Mouse (Mus musculus) intestine, embryonic 16.5 days (tissue): ENCODE measurements at regions not wholly inside any gene's neighbourhood (a gene's known extent, or its start where the extent isn't known, plus 50 kb on each side); places are given as distances from the start of the nearest gene placed in this dataset.
A peak's percentile ranks its signal among the peaks of the same experiment; 100 is the strongest.

ENCODE experiments used
- ATAC-seq: fragments of 200-750 bp; cut with Nextera tagmentation; 2 replicates; pipeline ENCODE4 v1.8.0; 2017; ENCODE audit warnings: moderate TSS enrichment, moderate library complexity
- H3K27ac ChIP-seq: fragments of 300-500 bp; sonication (generic); 2 replicates; pipeline ENCODE4 v1.5.1; 2014; ENCODE audit warnings: mild to moderate bottlenecking, low read length
- H3K27me3 ChIP-seq: fragments of 300-500 bp; sonication (generic); replicated peaks from 2 replicates; pipeline ENCODE4 v1.6.1; 2014; ENCODE audit warnings: low read length, control low read depth, mixed read lengths; ENCODE audit not compliant: control insufficient read depth, insufficient read depth
- H3K36me3 ChIP-seq: fragments of 300-500 bp; sonication (generic); 2 replicates; pipeline ENCODE4 v1.6.1; 2014; ENCODE audit warnings: low read length, control low read depth; ENCODE audit not compliant: control insufficient read depth, insufficient read depth
- H3K4me1 ChIP-seq: fragments of 300-500 bp; sonication (generic); 2 replicates; pipeline ENCODE4 v1.6.1; 2014; ENCODE audit warnings: low read length, control low read depth, mixed read lengths; ENCODE audit not compliant: control insufficient read depth, insufficient read depth
- H3K4me2 ChIP-seq: fragments of 300-500 bp; sonication (generic); 2 replicates; pipeline ENCODE4 v1.6.1; 2014; ENCODE audit warnings: low read depth, low read length, control low read depth
- H3K4me3 ChIP-seq: fragments of 300-500 bp; sonication (generic); 2 replicates; pipeline ENCODE4 v1.5.1; 2014; ENCODE audit warnings: mild to moderate bottlenecking, low read length
- H3K9ac ChIP-seq: fragments of 300-500 bp; sonication (generic); 2 replicates; pipeline ENCODE4 v1.6.1; 2014; ENCODE audit warnings: low read depth, low read length
- H3K9me3 ChIP-seq: fragments of 300-500 bp; sonication (generic); 2 replicates; pipeline ENCODE4 v1.6.1; 2016; ENCODE audit warnings: low read length, control low read depth; ENCODE audit not compliant: control insufficient read depth
- WGBS: fragments of 180-500 bp; shearing (Covaris S2); extraction: QIAGEN DNeasy Blood & Tissue Kit; methylation state at CpG from one replicate; pipeline ENCODE4 v1.1.7; 2014; 5-methylcytosine and 5-hydroxymethylcytosine counted together

- 86% methylated on average over 5 of the region's 5 CpGs for WGBS
- no peak for ATAC-seq
- Histone ChIP-seq H3K27me3 (no peaks in the 10 kb centered on the region), H3K36me3 (no peaks in the 10 kb centered on the region), H3K4me3 (no peak overlapping the region), H3K4me1 (no peaks in the 10 kb centered on the region), H3K9me3 (no peaks in the 10 kb centered on the region), H3K27ac (no peak overlapping the region), H3K4me2 (no peak overlapping the region), H3K9ac (no peak overlapping the region)
These were observed 299.7 kb downstream of the Cog6 start for GRCm38 (mm10) chr3:52717324-52717723.

DNA sequence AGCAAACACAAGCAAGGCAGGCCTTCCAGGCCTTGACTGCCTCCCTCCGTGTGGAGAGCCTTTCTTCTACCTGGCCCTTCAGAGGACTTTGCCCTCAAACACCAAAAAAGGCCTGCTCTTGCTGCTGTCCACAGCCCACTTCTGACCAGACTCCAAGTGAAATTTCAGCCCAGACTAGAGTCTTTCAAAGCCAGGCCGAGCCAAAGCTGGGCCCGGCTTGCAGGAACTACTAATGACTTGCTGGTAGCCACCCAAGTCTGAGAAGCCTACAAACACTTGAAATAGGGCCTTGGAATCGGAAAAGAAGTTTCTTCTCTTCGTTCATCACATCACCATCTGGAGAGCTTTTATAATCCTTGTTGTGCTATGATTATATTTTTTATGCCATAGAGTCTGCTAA is 304.9 kb downstream of the Cog6 start:
- WGBS = 89% methylated on average over 5 of the region's 5 CpGs
- Histone ChIP-seq H3K9me3 (no peaks in the 10 kb centered on the region), H3K4me3 (no peak overlapping the region), H3K27ac (no peak overlapping the region), H3K36me3 (no peaks in the 10 kb centered on the region), H3K9ac (no peak overlapping the region), H3K4me2 (no peak overlapping the region), H3K4me1 (no peaks in the 10 kb centered on the region), H3K27me3 (no peaks in the 10 kb centered on the region)
- ATAC-seq = no peak

GRCm38 (mm10) chr3:52711133-52711532 is 305.9 kb downstream of the Cog6 start:
- H3K4me1 ChIP-seq = no peaks in the 10 kb centered on the region
- H3K4me3 ChIP-seq = no peak overlapping the region
- no peaks in the 10 kb centered on the region for H3K27me3 ChIP-seq
- H3K9me3 ChIP-seq = no peaks in the 10 kb centered on the region
- H3K36me3 ChIP-seq = no peaks in the 10 kb centered on the region
- peak; percentile 46; the same call in 1 of the 2 replicates for ATAC-seq
- WGBS = 47% methylated on average over 9 of the region's 9 CpGs
- no peak overlapping the region for H3K9ac ChIP-seq
- H3K27ac ChIP-seq = no peak overlapping the region
- no peak overlapping the region for H3K4me2 ChIP-seq

DNA sequence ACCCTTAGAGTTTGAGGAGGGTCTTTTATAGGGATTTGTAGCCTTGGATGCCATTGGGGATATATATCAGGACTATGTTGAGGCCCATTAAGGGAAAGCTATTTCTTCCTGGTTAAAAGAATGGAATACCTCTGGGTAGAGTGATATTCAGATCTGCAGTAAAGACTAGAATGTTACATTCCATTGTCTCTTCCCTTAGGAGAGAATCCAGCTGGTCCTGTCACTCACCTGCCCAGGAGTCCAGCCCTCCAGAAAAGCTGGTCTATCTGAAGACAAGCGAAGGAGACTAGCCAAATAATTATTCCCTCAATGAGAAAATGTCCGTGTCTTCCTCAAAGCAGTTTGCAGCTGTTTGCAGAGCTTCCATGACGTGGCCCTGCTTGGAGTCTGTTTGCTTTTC is 308.3 kb downstream of the Cog6 start:
- H3K27me3 ChIP-seq = no peaks in the 10 kb centered on the region
- H3K27ac ChIP-seq = no peak overlapping the region
- H3K4me1 ChIP-seq = no peaks in the 10 kb centered on the region
- H3K9me3 ChIP-seq = no peaks in the 10 kb centered on the region
- H3K4me3 ChIP-seq = no peak overlapping the region
- H3K36me3 ChIP-seq = no peaks in the 10 kb centered on the region
- H3K9ac ChIP-seq = no peak overlapping the region
- no peak for ATAC-seq
- 60% methylated on average over 3 of the region's 3 CpGs for WGBS
- H3K4me2 ChIP-seq = no peak overlapping the region

GRCm38 (mm10) chr3:52708301-52708700 is 308.7 kb downstream of the Cog6 start:
- no peaks in the 10 kb centered on the region for H3K4me1 ChIP-seq
- H3K27me3 ChIP-seq = no peaks in the 10 kb centered on the region
- H3K9ac ChIP-seq = no peak overlapping the region
- 49% methylated on average over 1 of the region's 1 CpGs for WGBS
- H3K27ac ChIP-seq = no peak overlapping the region
- no peaks in the 10 kb centered on the region for H3K36me3 ChIP-seq
- H3K4me3 ChIP-seq = no peak overlapping the region
- ATAC-seq = no peak
- H3K9me3 ChIP-seq = no peaks in the 10 kb centered on the region
- no peak overlapping the region for H3K4me2 ChIP-seq

- ATAC-seq = no peak
- Histone ChIP-seq H3K27ac (no peak overlapping the region), H3K27me3 (no peaks in the 10 kb centered on the region), H3K9ac (no peak overlapping the region), H3K4me3 (no peak overlapping the region), H3K4me2 (no peak overlapping the region), H3K4me1 (no peaks in the 10 kb centered on the region), H3K36me3 (no peaks in the 10 kb centered on the region), H3K9me3 (no peaks in the 10 kb centered on the region)
- WGBS = 94% methylated on average over 2 of the region's 2 CpGs
These were observed 310.4 kb downstream of the Cog6 start for GRCm38 (mm10) chr3:52706626-52707025.

GRCm38 (mm10) chr3:52703751-52704150 is 313.3 kb downstream of the Cog6 start:
- Histone ChIP-seq H3K27me3 (no peaks in the 10 kb centered on the region), H3K36me3 (no peaks in the 10 kb centered on the region), H3K4me3 (no peak overlapping the region), H3K4me1 (no peaks in the 10 kb centered on the region), H3K9ac (no peak overlapping the region), H3K27ac (no peak overlapping the region), H3K4me2 (no peak overlapping the region), H3K9me3 (no peaks in the 10 kb centered on the region)
- no peak for ATAC-seq
- 89% methylated on average over 6 of the region's 6 CpGs for WGBS

DNA sequence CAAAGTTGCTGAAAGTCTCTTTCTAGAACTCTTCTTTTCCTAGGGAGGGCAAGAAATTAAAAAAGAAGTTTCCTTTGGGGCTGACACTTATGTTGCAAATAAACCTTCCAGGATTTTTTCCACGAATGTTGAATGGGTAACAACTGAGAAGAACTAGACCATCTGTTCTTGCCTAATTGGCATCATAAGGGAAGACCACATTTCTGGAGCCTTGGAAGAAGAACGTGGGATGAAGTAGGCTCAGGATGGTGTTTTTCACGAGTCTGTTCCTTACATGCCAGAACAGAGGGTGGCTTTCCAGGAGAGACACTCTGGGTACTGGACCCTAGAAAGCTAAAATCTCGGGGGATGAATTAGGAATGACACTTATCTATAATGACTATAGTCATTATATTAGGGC is 314.1 kb downstream of the Cog6 start:
- no peak for ATAC-seq
- no peak overlapping the region for H3K4me2 ChIP-seq
- H3K4me1 ChIP-seq = no peaks in the 10 kb centered on the region
- no peak overlapping the region for H3K27ac ChIP-seq
- no peaks in the 10 kb centered on the region for H3K27me3 ChIP-seq
- H3K9ac ChIP-seq = no peak overlapping the region
- H3K36me3 ChIP-seq = no peaks in the 10 kb centered on the region
- H3K4me3 ChIP-seq = no peak overlapping the region
- H3K9me3 ChIP-seq = no peaks in the 10 kb centered on the region; the same call in 1 of the 2 replicates
- WGBS = 77% methylated on average over 4 of the region's 4 CpGs

DNA sequence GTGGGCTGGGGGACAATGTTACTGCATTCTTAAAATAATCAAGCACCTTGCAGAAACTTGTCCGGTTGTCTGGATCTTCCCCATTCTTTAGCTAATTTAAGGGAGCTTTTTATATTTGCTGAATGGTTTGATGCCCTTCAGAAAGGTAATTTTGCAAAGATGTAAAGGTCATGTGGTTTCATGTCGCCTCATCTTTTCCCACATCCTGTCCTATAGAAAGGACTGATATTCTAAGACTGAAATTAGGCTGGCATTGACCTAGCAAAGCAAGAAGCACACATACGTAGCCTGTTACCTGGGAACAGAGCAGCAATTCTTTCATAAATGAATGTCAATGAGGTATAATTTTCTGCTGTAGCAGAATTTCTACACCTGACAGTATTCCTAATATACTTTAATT is 315.4 kb downstream of the Cog6 start:
- Histone ChIP-seq H3K27ac (no peak overlapping the region), H3K4me3 (no peak overlapping the region), H3K9ac (no peak overlapping the region), H3K27me3 (no peaks in the 10 kb centered on the region), H3K36me3 (no peaks in the 10 kb centered on the region), H3K4me1 (no peaks in the 10 kb centered on the region), H3K4me2 (no peak overlapping the region), H3K9me3 (no peaks in the 10 kb centered on the region; the same call in 1 of the 2 replicates)
- no peak for ATAC-seq
- WGBS = 86% methylated on average over 3 of the region's 3 CpGs

DNA sequence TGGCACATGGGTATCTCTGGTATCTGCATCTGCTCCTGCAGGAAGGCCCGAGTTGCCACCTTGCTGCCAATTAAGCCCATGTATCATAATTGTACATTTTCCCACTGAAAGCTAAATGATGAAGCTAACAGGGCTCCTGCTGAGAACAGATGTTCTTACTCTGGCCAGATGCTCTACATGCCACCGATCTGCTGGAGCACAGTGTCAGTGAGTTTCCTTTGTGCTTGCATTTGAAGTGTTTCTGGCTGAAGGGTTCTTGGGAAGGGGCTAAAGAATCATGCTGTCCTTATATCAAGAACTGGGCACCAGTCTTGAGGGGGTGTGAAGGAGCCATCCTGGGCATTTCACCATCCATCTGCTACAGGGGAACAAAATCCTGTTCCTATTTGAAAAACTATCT is 323.2 kb downstream of the Cog6 start:
- Histone ChIP-seq H3K36me3 (no peaks in the 10 kb centered on the region), H3K4me1 (no peaks in the 10 kb centered on the region), H3K4me3 (no peak overlapping the region), H3K27me3 (no peaks in the 10 kb centered on the region), H3K9ac (no peak overlapping the region), H3K27ac (no peak overlapping the region), H3K4me2 (no peak overlapping the region), H3K9me3 (no peaks in the 10 kb centered on the region; the same call in 1 of the 2 replicates)
- WGBS = 55% methylated on average over 2 of the region's 2 CpGs
- no peak for ATAC-seq
